Mouse (Mus musculus): ENCODE measurements at regions not wholly inside any gene's neighbourhood (a gene's known extent, or its start where the extent isn't known, plus 50 kb on each side); places are given as distances from the start of the nearest gene placed in this dataset.
A peak's percentile ranks its signal among the peaks of the same experiment; 100 is the strongest.

- peak in 1 of 2 experiments; percentile 40 for DNase-seq (ENCODE audit: extremely low spot score in 1 of 2, low spot score in 1 of 2)
These were observed 65.2 kb upstream of the Nr4a3 start for GRCm38 (mm10) chr4:47979579-47980313.

Measured in frontal cortex, adult 2 months (tissue).